Mouse (Mus musculus): ENCODE measurements around the gene Tas2r122. TPM values are rescaled to one million over a fixed set of nuclear protein-coding genes. Genes with fewer than 3 reads are reported as not detected.
"Not testable (repeated sequence)": the region's sequence is repeated elsewhere in the genome, so short reads cannot be mapped to it uniquely, and the experiment has no call there.

Tas2r122 gene
- not detected in 2 replicates for polyA plus RNA-seq (2015; fragmentation: Nextera tagmentation; extraction: Ambion mirVana)

DNA sequence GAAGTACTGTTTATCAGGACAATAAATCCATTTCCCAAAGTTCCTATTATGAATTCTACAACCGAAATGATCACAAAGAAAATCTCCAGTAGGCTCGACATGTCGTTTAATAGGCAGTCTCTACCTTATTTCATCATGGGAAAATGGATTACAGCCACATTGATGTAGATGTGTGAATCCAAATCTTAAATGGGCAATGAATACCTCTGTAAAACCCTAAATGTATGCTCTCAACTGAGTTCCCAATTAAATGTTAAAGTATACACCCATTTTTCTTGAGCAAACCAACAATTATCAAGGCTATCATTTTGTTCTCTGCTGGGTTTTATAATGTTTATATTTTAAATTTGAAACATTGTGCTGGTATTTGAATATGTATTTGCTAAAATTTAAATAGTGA, at the start of gene Tas2r122:
Gene Tas2r122 (minus strand): TSS at position 101 of the 400 bp plus-strand sequence.
- Histone ChIP-seq H3K4me1 (no peaks in the 10 kb centered on the region), H3K27me3 (no peaks in the 10 kb centered on the region), H3K4me2 (no peak within 1 kb of the TSS), H3K36me3 (no peaks in the 10 kb centered on the region), H3K4me3 (replicated peaks) (no peak within 1 kb of the TSS), H3K9ac (no peak within 1 kb of the TSS), H3K9me3 (replicated peaks) (0 out of 2 replicates have a peak, but pooled peaks cover 2% of the 10 kb centered on the region), H3K27ac (no peak within 1 kb of the TSS)
- 88% methylated on average over 3 of the region's 3 CpGs for WGBS
- ATAC-seq (replicated peaks; ENCODE audit: low FRiP score) = no peak

DNA sequence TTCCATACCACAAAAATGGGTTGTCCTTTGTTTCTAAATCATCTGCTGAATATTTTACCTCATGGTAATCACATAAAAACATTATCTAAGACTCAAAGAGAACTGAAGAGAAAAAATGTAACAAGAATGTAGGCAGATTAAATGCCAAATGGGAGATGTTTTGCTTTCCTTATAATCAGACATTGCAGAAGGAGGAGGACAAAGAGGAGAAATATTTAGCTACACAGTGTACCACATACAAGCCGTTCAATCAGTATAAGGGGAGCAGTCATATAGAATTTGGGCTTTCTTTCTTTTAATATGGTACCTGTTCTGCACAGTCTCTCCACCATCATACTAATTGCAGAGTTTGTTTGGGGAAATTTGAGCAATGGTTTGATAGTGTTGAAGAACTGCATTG, 42.7 kb upstream of the Tas2r122 start, which contains the start of gene Tas2r124:
Gene Tas2r124 (plus strand): TSS at position 301 of the 400 bp plus-strand sequence.
- no peak within 1 kb of the TSS for H3K9ac ChIP-seq
- no peak within 1 kb of the TSS for H3K27ac ChIP-seq
- ATAC-seq (replicated peaks; ENCODE audit: low FRiP score) = no peak
- no peaks in the 10 kb centered on the region for H3K4me1 ChIP-seq
- WGBS = 83% methylated on average over 1 of the region's 1 CpGs
- no peak within 1 kb of the TSS for H3K4me2 ChIP-seq
- no peak within 1 kb of the TSS for H3K4me3 ChIP-seq (replicated peaks)
- H3K27me3 ChIP-seq = no peaks in the 10 kb centered on the region
- no peaks in the 10 kb centered on the region for H3K9me3 ChIP-seq (replicated peaks)
- no peaks in the 10 kb centered on the region for H3K36me3 ChIP-seq

DNA sequence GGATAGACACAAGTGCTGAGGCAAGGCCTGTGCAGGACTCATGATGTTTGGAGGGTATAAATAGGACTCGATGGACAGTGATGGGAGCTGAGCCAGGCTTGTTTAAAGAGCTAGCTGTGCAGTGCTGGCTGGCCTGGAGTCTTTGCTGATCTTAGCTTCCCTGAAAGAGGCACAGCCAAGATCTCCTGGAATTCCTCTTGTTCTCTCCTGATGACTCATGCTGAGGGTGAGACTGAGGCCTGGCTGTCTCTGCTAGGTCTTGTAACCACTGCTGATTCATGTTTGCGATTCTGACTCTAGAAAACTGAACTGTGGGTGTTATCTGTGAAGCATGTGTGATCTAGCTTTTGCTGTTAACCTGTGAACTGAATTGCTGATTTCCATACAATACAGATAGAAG, 38.5 kb upstream of the Tas2r122 start:
- Histone ChIP-seq H3K27ac (no peak overlapping the region), H3K4me3 (replicated peaks) (no peak overlapping the region), H3K27me3 (no peaks in the 10 kb centered on the region), H3K9ac (no peak overlapping the region), H3K4me2 (no peak overlapping the region), H3K36me3 (no peaks in the 10 kb centered on the region), H3K9me3 (replicated peaks) (no peaks in the 10 kb centered on the region), H3K4me1 (no peaks in the 10 kb centered on the region)
- WGBS = 85% methylated on average over 2 of the region's 2 CpGs
- ATAC-seq (replicated peaks; ENCODE audit: low FRiP score) = no peak

DNA sequence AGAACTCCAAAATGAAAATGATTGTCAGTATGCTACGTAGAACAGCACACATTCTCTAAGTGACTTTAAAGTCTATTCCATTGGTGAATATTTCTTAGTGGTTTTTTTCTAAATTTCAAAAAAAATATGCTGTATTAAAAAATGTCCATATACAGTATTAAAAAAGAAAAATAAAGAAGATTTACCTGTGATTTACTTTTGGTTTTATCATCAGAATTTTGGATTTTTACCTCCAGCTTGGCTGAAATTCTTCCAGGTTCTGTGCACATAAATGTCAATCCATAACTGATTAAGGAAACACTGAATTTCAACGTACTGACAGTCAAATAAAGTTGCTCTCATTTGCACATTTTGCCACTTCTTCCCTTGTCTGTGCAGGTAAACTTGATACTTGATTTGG, 26.2 kb upstream of the Tas2r122 start, which contains the start of gene Tas2r115:
Gene Tas2r115 (minus strand): TSS at position 101 of the 400 bp plus-strand sequence.
- no peaks in the 10 kb centered on the region for H3K4me1 ChIP-seq
- 72% methylated on average over 2 of the region's 2 CpGs for WGBS

GRCm38 (mm10) chr6:132700907-132701306, 10.8 kb downstream of the Tas2r122 start, which contains the start of gene Tas2r121:
TSS of gene Tas2r121 (minus strand) at chr6:132701007.
- WGBS = 89% methylated on average over 1 of the region's 1 CpGs
- Histone ChIP-seq H3K27me3 (no peaks in the 10 kb centered on the region), H3K4me1 (no peaks in the 10 kb centered on the region), H3K4me3 (replicated peaks) (no peak within 1 kb of the TSS), H3K36me3 (no peaks in the 10 kb centered on the region), H3K27ac (no peak within 1 kb of the TSS), H3K9me3 (replicated peaks) (no peaks in the 10 kb centered on the region), H3K4me2 (no peak within 1 kb of the TSS), H3K9ac (no peak within 1 kb of the TSS)
- no peak for ATAC-seq (replicated peaks; ENCODE audit: low FRiP score)

More for the DNA sequence above, 26.2 kb upstream of the Tas2r122 start, which contains the start of gene Tas2r115:
- H3K27ac ChIP-seq = no peak within 1 kb of the TSS
- no peak within 1 kb of the TSS for H3K9ac ChIP-seq
- H3K4me3 ChIP-seq (replicated peaks) = no peak within 1 kb of the TSS
- no peak within 1 kb of the TSS for H3K4me2 ChIP-seq
- H3K9me3 ChIP-seq (replicated peaks) = no peaks in the 10 kb centered on the region
- no peaks in the 10 kb centered on the region for H3K36me3 ChIP-seq
- H3K27me3 ChIP-seq = no peaks in the 10 kb centered on the region
- ATAC-seq (replicated peaks; ENCODE audit: low FRiP score) = no peak

DNA sequence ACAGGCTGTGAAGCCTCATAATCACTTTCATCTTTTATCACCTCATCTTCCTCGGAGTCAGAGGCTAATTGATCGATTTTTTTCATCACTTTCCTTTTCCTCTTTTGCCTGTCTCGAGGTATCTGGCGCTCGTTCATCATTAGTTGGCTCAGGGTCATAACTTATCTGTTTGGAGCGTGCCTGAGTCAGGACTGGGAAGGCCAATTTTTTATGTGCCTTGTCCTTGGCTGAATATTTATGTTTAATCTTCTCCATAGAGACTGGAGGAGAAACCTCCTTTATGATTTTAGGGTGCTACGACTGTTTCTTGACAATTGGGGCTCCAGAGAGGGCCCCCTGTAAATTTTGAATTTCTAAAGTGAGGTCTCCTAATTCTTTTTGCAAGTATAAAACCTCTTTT, 20.1 kb downstream of the Tas2r122 start:
- not testable (repeated sequence) for H3K27me3 ChIP-seq; H3K4me3 ChIP-seq (replicated peaks); H3K27ac ChIP-seq; H3K9me3 ChIP-seq (replicated peaks); H3K9ac ChIP-seq; H3K4me1 ChIP-seq; ATAC-seq (replicated peaks; ENCODE audit: low FRiP score); H3K4me2 ChIP-seq; H3K36me3 ChIP-seq
- 75% methylated on average over 7 of the region's 7 CpGs for WGBS

Other genes with a start within 250 kb of the Tas2r122 start
- not detected in 2 replicates for gene Prh1, start 142.1 kb downstream of the Tas2r122 start, polyA plus RNA-seq (2015; fragmentation: Nextera tagmentation; extraction: Ambion mirVana)
- not detected in 2 replicates for gene Prp2, start 116.0 kb downstream of the Tas2r122 start, polyA plus RNA-seq (2015; fragmentation: Nextera tagmentation; extraction: Ambion mirVana)
- not detected in 2 replicates for gene A630073D07Rik, start 60.4 kb downstream of the Tas2r122 start, polyA plus RNA-seq (2015; fragmentation: Nextera tagmentation; extraction: Ambion mirVana)
- gene Tas2r120, start 55.0 kb downstream of the Tas2r122 start, polyA plus RNA-seq (2015; fragmentation: Nextera tagmentation; extraction: Ambion mirVana) = not detected in 2 replicates
- gene Tas2r121, start 10.9 kb downstream of the Tas2r122 start, polyA plus RNA-seq (2015; fragmentation: Nextera tagmentation; extraction: Ambion mirVana) = not detected in 2 replicates
- gene Tas2r115, start 26.1 kb upstream of the Tas2r122 start, polyA plus RNA-seq (2015; fragmentation: Nextera tagmentation; extraction: Ambion mirVana) = not detected in 2 replicates
- gene Tas2r124, start 42.8 kb upstream of the Tas2r122 start, polyA plus RNA-seq (2015; fragmentation: Nextera tagmentation; extraction: Ambion mirVana) = not detected in 2 replicates
- gene Tas2r102, start 50.2 kb upstream of the Tas2r122 start, polyA plus RNA-seq (2015; fragmentation: Nextera tagmentation; extraction: Ambion mirVana) = not detected in 2 replicates
- not detected in 2 replicates for gene Tas2r136, start 66.2 kb upstream of the Tas2r122 start, polyA plus RNA-seq (2015; fragmentation: Nextera tagmentation; extraction: Ambion mirVana)
- gene Tas2r117, start 90.9 kb upstream of the Tas2r122 start, polyA plus RNA-seq (2015; fragmentation: Nextera tagmentation; extraction: Ambion mirVana) = not detected in 2 replicates
- gene Tas2r123, start 135.2 kb upstream of the Tas2r122 start, polyA plus RNA-seq (2015; fragmentation: Nextera tagmentation; extraction: Ambion mirVana) = not detected in 2 replicates
- not detected in 2 replicates for gene Tas2r116, start 143.5 kb upstream of the Tas2r122 start, polyA plus RNA-seq (2015; fragmentation: Nextera tagmentation; extraction: Ambion mirVana)
- gene Tas2r110, start 156.1 kb upstream of the Tas2r122 start, polyA plus RNA-seq (2015; fragmentation: Nextera tagmentation; extraction: Ambion mirVana) = not detected in 2 replicates
- not detected in 2 replicates for gene Tas2r113, start 181.1 kb upstream of the Tas2r122 start, polyA plus RNA-seq (2015; fragmentation: Nextera tagmentation; extraction: Ambion mirVana)
- not detected in 2 replicates for gene Tas2r125, start 197.7 kb upstream of the Tas2r122 start, polyA plus RNA-seq (2015; fragmentation: Nextera tagmentation; extraction: Ambion mirVana)
- not detected in 2 replicates for gene Tas2r129, start 239.2 kb upstream of the Tas2r122 start, polyA plus RNA-seq (2015; fragmentation: Nextera tagmentation; extraction: Ambion mirVana)
- gene Tas2r131, start 246.0 kb upstream of the Tas2r122 start, polyA plus RNA-seq (2015; fragmentation: Nextera tagmentation; extraction: Ambion mirVana) = not detected in 2 replicates

All from kidney, embryonic 15.5 days (tissue).